Mouse (Mus musculus): ENCODE data around the gene Ccdc170.
A peak's percentile ranks its signal among the peaks of the same experiment; 100 is the strongest.

The Ccdc170 gene

DNA sequence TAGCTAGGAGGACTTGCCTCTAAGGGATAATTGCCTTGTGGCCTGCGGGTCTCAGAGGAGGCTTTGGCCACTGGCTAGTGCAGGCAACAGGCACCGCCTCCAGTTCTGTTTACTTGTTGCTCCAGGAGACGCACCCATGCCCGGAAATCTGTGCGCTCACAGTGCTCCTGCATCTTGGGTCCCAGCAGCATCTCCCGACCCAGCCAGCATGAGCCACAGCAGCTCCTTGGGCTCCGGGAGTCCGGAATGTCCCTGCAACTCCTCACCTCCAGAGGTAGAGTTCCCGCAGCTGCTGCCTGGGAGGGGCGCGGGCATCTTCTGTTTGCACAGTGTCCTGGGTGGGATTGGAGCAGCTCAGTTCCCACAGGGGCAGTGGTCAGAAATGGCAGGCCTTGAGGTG is at the start of gene Ccdc170:
Gene Ccdc170, plus strand, starts transcription at position 148 of the 400 bp plus-strand sequence.
- DNase-seq: no peak

DNA sequence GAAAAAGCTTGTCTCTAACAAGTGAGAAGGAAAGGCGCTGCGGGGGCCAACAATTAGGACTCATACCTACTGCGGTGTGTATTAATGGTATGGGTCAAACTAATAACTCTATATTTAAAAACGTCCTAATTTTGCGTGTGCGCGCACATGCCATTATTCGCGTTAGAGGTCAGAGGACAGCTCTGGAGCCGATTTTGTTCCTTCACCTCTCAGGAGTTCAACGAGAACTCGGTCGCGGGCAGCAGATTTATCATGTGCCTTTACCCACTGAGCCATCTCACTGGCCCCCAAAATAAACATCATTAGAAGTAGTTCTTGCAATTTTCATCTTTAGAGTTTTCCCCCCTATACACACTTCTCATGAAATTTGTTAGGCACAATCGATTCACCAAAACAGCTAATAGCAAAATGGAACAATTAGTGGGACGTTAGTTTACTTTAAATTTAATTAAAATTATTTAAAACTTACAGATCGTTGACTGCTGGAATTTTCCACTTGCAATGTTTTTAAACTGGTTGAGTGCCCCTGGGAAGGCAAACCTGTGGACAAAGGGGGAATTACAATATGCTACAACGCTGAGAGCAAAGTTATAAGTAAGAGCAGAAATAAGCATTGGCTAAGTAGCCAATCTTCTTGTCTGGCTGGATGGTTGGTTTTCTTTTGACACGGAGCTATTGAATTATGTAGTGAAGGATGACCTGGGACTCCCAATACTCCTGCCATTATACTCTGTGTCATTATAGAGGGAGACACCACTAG is 49.1 kb upstream of the Ccdc170 start:
- DNase-seq: peak; percentile 12 to 17

DNA sequence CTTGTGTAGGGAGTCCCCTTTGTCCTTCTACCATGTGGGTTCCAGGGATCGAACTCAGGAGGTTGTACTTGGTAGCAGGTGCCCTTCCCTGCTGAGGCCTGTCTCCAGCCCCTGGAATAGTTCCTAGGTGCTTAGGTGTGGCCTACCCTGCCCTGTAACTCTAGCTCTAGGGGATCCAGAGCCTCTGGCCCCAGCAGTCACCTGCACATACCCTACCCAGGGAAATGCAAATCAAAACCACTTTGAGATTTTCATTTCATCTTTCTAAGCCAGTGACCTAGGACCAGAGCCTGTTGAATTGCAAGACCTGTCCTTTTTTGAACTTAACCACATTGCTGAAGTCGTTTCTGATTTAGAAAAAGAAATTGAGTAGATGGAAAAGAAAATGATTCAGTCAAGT is 48.4 kb upstream of the Ccdc170 start:
- peak; percentile 12 to 19 for DNase-seq

- no peak for DNase-seq
Measured at GRCm38 (mm10) chr10:4435416-4435815, 46.9 kb upstream of the Ccdc170 start.

- no peak for DNase-seq
Measured at GRCm38 (mm10) chr10:4456409-4456808, 25.9 kb upstream of the Ccdc170 start.

DNA sequence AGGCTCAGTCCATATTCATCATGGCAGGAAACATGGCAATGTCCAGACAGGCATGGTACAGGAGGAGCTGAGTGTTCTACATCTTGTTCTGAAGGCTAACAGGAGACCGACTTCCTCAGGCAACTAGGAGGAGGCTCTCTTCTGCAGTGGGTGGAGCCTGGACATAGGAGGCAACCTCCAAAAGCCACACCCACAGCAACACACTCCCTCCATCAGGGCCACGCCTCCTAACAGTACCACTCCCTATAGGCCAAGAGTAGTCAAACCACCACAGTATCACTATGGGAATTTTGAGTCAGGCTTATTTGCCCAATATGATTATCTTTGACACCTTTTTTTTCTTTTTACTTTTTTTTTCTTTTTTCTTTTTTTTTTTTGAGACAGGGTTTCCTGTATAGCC is 22.1 kb upstream of the Ccdc170 start:
- no peak for DNase-seq

- no peak for DNase-seq
Measured at GRCm38 (mm10) chr10:4465799-4466198, 16.5 kb upstream of the Ccdc170 start.

GRCm38 (mm10) chr10:4469406-4469805 is 12.9 kb upstream of the Ccdc170 start:
- no peak for DNase-seq

DNA sequence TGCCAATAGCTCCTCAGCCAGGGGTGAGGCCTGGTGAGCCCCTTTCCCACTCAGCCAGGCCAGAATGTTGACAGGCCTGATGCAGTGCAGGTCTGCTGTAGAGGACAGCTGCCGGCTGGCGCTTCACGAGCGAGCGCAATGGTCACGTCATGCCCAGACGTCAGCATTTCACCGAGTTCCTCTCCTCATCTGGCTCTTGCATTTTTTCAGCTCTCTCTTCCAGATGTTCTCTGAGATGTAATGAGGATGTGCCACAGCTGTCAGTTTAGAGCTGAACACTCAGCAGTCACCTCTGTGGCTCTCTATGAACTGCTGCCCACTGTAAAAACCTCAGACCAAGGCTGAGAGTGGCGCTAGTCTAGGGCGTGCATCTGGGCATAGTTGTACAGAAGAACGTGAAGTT is 8.7 kb upstream of the Ccdc170 start:
- no peak for DNase-seq

GRCm38 (mm10) chr10:4475431-4475830 is 6.9 kb upstream of the Ccdc170 start:
- no peak for DNase-seq

DNA sequence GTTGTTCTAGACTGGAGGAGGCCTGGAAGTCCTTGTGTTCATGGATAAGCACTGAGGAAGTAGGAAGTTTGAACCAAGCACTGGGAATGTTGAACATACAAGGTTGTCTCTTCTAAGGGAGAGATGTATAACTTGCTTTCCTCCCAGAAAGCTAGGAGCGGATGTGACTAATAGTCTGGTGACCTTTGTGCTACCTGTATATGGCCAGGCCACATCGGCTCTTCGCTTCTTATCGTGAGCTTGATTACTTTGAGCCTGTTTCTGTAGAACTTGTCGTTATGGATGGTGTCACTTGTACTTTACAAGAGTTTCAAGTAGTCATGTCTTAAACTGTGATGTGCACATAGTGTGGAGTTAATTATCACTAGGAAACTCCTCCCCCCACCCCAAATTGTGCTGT is 5.7 kb upstream of the Ccdc170 start:
- DNase-seq: no peak

DNA sequence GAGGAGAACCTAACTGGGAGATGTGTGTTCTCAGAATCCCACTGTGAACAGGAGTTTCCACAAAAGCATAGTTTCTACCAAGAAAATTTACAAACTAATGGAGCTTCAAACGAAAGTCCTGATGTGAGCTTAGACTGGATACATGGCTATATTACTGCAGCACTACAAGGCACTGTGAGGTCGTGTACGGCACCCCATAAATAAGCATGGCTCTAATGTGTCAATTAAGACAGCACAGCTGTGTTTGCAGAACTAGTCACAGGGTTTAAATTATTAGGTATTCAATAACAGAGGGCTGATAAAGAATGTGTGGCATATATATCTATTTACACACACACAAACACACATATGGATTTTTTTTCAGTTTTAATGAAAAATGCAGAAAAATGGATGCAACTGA is 1.4 kb upstream of the Ccdc170 start:
- no peak for DNase-seq

DNA sequence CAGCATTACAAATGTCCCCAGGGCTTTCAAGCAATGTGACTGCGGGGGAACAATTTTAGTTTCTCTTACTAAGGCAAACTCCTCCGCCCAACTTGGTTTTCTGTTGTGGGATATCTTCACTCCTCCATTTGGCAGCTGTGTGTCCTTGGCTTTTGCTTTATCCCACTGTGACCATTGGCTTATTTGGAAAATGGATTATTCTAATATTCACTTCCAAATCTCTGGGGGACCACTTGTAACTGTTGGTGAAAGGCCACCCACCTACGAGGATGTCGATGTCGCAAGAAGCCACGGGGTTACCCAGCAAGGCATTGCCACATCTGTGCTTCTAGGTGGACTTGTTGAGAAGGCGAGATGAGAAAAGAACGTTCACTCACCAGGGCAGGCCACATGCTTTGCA is 607 bp upstream of the Ccdc170 start:
- no peak for DNase-seq

- DNase-seq: no peak
Measured at GRCm38 (mm10) chr10:4483848-4484247, 1.5 kb downstream of the Ccdc170 start.

DNA sequence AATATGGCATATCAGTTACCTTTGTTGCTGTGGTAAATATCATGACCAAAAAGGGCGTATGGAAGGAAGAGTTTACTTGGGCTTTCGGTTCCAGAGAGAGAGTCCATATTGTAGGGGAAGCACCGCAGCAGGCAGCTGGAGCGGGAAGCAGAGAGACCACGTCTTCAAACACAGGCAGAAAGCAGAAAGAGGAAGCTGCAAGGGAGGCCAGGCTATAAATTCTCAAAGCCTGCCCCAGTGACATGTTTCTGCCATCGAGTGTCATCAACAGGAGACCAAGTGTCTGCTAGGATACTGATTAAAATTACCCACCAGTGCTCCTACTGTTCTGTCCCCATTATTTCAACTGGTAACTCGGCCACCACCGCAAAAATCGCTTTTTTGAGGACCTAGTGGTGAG is 2.7 kb downstream of the Ccdc170 start:
- DNase-seq: peak in 1 of 2 experiments; percentile 4

DNA sequence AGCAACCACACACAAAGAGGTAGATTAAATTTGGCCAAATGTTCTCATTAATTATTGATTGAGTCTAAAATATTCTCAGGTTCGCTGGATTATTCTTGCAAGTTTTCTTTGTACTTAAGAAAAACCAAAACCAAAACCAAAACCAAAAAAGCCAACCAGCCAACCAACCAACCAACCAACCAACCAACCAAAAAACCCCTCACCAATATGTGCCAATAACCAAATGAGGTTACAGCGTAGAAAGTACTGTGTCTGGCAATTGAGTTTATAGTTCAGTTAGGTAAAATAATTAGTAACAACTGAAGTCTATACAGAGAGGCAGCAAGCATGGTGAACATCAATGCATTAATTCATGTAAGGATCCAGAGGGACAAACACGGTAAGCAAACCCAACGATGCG is 7.6 kb downstream of the Ccdc170 start:
- DNase-seq: peak; percentile 7 to 11

DNA sequence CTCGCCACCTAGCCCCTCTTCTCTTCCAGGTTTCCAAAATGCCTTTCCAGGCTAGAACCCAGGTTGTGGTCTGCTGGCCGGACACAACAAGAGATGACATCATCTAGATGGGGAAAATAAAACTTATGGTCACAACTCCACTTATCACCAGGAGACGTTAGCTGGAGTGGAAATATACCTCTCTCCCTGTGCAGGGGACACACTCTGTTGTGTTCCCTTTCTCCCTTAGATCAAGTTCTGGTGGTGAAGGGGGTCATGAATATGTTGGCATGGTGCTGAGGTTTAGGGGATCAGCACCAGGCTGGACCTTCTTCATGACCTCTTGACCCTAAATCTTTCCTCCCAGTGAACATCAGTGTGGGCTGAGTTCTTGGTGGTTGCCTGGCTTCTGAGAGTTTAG is 9.0 kb downstream of the Ccdc170 start:
- no peak for DNase-seq

DNA sequence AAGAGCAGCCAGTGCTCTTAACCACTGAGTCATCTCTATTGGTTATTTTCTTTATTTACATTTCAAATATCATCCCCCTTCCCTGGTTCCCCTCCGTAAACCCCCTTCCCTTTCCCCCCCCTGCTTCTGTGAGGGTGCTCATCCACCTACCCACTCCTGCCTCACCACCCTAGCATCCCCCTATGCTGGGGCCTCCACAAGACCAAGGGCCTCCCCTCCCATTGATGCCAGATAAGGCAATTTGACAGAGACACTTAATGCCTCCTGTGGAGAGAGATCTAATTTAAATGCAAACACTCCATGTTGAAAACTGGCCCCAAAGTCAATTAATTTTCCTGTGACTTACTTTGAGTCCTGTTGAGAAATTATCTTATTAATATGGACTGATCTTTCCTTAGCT is 9.7 kb downstream of the Ccdc170 start:
- no peak for DNase-seq

DNA sequence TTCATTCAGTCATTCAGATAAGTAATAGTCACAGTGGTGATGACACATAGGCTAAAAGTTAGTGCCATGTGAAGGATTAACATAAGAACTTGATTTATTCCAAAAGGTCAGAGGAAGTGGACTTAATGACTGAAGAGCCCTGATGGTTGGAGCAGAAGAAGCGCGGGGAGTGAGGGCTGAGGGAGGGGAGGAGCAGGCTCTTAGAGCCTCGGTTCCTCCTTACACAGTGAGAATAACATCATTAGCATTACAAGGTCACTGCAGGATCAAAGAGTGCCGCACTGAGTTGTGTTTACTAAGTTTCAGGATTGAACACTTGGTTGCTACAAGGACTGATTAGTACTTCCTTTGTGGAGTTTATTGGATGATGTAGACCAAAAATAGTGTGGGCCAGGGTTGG is 10.6 kb downstream of the Ccdc170 start:
- no peak for DNase-seq

GRCm38 (mm10) chr10:4503251-4503650 is 20.9 kb downstream of the Ccdc170 start:
- no peak for DNase-seq

DNA sequence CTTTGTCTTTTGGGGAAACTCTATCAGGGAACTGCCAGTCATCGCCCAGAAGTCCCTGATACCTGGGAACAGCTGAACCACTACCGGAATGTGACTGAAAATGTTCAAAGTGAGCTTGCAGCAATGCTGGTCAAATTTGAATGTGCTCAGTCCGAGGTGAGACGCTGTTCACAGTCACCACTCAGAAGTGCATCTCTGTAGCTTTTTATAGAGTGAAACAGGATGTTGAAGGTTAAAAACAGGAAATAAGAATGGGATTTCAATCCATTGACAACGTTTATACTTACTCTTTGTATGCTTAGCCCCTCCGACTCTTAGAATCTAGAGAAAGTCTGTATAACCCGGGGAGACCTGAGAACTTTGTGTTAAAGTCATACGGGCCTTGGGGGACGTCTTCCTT is 30.4 kb downstream of the Ccdc170 start:
- DNase-seq: no peak

- no peak for DNase-seq
Measured at GRCm38 (mm10) chr10:4517614-4518013, 35.3 kb downstream of the Ccdc170 start.

GRCm38 (mm10) chr10:4519645-4520044 is 37.3 kb downstream of the Ccdc170 start:
- DNase-seq: no peak

DNA sequence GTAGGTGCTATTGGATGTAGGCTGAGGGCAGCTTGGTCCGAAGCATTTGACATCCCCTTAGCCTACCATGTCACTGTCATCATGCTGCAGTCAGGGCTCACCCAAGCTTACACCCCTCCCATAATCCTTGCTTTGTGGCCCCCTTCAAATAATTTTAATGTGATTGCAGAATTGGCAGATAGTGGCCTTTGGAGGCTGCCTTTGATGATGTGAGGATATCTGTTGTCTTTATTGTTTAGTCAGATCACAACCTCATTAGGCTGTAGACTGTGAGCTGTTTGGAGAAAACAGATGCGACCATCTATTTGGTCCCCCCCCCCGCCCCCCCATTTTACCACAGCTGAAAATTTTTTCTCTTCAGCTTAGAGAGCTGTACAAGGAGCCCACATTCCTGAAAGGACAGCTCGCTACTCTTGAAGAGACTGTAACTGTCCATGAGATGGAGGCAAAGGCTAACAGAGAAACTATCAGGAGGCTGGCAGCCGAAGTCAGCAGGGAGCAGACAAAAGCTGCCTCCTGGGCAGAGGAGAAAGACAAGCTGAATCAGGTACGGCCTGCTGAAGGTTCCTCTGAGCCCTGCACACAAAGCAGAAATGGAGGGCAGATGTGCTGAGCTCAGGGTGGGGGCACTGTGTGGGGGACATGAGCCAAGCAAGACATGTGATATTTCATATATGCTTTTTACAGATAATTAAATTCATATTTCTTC is 38.2 kb downstream of the Ccdc170 start:
- no peak for DNase-seq

DNA sequence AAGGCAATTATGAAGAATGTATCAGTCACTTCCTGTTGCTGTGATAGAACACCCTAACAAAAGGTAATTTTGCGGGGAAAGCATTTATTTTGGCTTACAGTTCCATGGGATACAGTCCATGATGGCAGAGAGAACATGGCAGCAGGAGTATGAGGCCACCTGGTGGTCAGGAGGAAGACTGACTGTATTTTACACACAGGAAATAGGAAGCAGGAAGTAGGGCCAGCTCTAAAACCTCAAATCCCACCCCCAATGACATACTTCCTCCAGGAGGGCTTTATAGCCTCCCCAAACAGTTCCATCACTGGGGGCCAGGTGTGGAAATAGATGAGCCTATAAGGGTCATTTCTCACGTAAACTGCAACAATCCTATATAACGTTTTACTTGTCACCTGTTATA is 39.8 kb downstream of the Ccdc170 start:
- no peak for DNase-seq
